Mouse (Mus musculus) stomach, embryonic 16.5 days (tissue): ENCODE data around the gene Sstr3. TPM values are rescaled to one million over a fixed set of nuclear protein-coding genes. Genes with fewer than 3 reads are reported as not detected.

Source experiments
- ATAC-seq: fragments of 200-750 bp; cut with Nextera tagmentation; 2 replicates; pipeline ENCODE4 v1.8.0; 2017; ENCODE audit warnings: moderate number of reproducible peaks, moderate TSS enrichment; ENCODE audit not compliant: insufficient read depth, low FRiP score
- H3K27ac ChIP-seq: fragments of 300-500 bp; sonication (generic); 2 replicates; pipeline ENCODE4 v1.5.1; 2014; ENCODE audit warnings: low read length
- H3K27me3 ChIP-seq: fragments of 300-500 bp; sonication (generic); 2 replicates; pipeline ENCODE4 v1.6.1; 2014; ENCODE audit warnings: low read length, control low read depth, mixed read lengths; ENCODE audit not compliant: control insufficient read depth, insufficient read depth
- H3K36me3 ChIP-seq: fragments of 300-500 bp; sonication (generic); 2 replicates; pipeline ENCODE4 v1.6.1; 2014; ENCODE audit warnings: low read length; ENCODE audit not compliant: control insufficient read depth, insufficient read depth
- H3K4me1 ChIP-seq: fragments of 300-500 bp; sonication (generic); 2 replicates; pipeline ENCODE4 v1.6.1; 2014; ENCODE audit warnings: low read length, control low read depth, mixed read lengths; ENCODE audit not compliant: control insufficient read depth, insufficient read depth
- H3K4me2 ChIP-seq: fragments of 300-500 bp; sonication (generic); 2 replicates; pipeline ENCODE4 v1.6.1; 2014; ENCODE audit warnings: low read depth, low read length, mixed read lengths
- H3K4me3 ChIP-seq: fragments of 300-500 bp; sonication (generic); replicated peaks from 2 replicates; pipeline ENCODE4 v1.5.1; 2014; ENCODE audit warnings: mild to moderate bottlenecking, low read length
- H3K9ac ChIP-seq: fragments of 300-500 bp; sonication (generic); 2 replicates; pipeline ENCODE4 v1.6.1; 2014; ENCODE audit warnings: low read length
- H3K9me3 ChIP-seq: fragments of 300-500 bp; sonication (generic); replicated peaks from 2 replicates; pipeline ENCODE4 v1.6.1; 2016; ENCODE audit warnings: low read length, control low read depth; ENCODE audit not compliant: control insufficient read depth
- WGBS: fragments of 180-500 bp; shearing (Covaris S2); extraction: QIAGEN DNeasy Blood & Tissue Kit; methylation state at CpG from one replicate; pipeline ENCODE4 v1.1.7; 2014; 5-methylcytosine and 5-hydroxymethylcytosine counted together
- polyA plus RNA-seq: library from polyadenylated mRNA; unstranded; fragments of >200 nt; fragmentation: Nextera tagmentation; extraction: Ambion mirVana; gene quantifications from 2 replicates; pipeline ENCODE4 v1.2.1, GENCODE M21; 2015

Gene Sstr3
- polyA plus RNA-seq, 1 experiment from 2014 or later, result 0.12 TPM

DNA sequence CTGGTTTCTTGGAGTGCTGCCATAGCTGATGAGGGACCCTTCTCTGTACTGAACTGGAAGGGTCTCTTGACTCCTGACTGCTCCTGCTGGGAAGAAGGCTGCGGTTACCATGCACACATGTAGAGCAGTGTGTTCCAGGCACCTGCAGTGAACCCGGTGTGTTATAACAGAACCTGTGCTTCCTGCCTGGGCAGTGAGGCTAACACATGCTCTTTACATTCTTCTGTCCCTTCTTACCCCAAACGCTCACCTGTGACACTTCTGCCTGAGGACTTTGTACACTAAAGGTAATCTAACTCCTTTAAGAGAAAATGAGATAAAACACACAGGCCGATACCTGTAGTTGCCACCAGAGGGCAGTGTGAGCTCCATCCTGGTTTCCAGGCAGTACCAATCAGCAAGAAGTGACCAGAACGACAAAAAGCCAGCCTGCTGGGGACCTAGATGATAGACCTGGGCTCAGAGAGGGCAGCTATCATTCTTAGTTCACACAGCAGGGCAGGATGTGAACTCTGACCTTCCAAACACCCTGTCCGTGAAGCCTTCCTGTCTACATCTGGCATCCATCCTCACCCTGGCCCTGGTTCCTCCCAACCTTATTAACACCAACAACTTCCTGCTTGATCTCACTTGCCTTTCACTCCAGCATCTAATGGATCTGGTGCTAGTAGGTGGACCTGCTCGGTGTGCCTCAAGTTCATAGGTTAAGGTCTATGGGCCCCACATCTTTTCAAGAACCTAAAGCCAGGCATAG, 29.9 kb downstream of the Sstr3 start:
- peak overlapping the region; percentile 36; the same call in 1 of the 2 replicates for H3K9ac ChIP-seq
- no peaks in the 10 kb centered on the region for H3K27me3 ChIP-seq
- no peak overlapping the region for H3K4me2 ChIP-seq
- H3K27ac ChIP-seq, result no peak overlapping the region
- ATAC-seq, result peak; percentile 42; the same call in 1 of the 2 replicates
- H3K36me3 ChIP-seq, result no peaks in the 10 kb centered on the region
- WGBS, result 24% methylated on average over 7 of the region's 7 CpGs
- no peaks in the 10 kb centered on the region for H3K9me3 ChIP-seq
- peaks cover 10% of the 10 kb centered on the region; the same call in 1 of the 2 replicates for H3K4me1 ChIP-seq
- H3K4me3 ChIP-seq, result no peak overlapping the region

- H3K4me3 ChIP-seq, result no peak overlapping the region
- H3K27ac ChIP-seq, result no peak overlapping the region
- 76% methylated on average over 14 of the region's 14 CpGs for WGBS
- ATAC-seq, result no peak
- no peaks in the 10 kb centered on the region for H3K36me3 ChIP-seq
- H3K27me3 ChIP-seq, result no peaks in the 10 kb centered on the region
- H3K4me1 ChIP-seq, result peaks cover 10% of the 10 kb centered on the region; the same call in 1 of the 2 replicates
- H3K4me2 ChIP-seq, result no peak overlapping the region
- H3K9ac ChIP-seq, result no peak overlapping the region
- no peaks in the 10 kb centered on the region for H3K9me3 ChIP-seq
These were observed 31.5 kb downstream of the Sstr3 start for GRCm38 (mm10) chr15:78513019-78513418.

GRCm38 (mm10) chr15:78511951-78512350, 32.5 kb downstream of the Sstr3 start:
- no peaks in the 10 kb centered on the region for H3K36me3 ChIP-seq

DNA sequence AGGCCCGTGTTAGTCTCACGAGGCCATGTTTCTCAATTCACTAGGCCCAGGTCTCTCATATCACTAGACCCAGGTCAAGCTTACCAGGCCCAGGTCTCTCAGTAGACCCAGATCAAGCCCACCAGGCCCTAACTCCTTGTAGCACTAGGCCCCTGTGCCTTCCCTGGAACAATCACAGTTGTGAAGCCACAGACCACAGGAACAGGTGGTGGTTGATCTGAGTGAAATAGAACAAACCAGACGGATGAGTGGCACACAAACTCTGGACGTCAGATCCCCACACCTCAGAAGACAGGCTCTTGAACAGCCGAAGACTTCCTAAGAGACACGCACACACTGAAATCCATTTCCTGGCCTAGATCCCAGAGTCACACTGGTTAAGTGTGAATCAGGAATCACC, 33.7 kb downstream of the Sstr3 start:
- ATAC-seq, result no peak
- H3K4me1 ChIP-seq, result peaks cover 7% of the 10 kb centered on the region; the same call in 1 of the 2 replicates
- WGBS, result 86% methylated on average over 6 of the region's 6 CpGs
- no peaks in the 10 kb centered on the region for H3K27me3 ChIP-seq
- no peak overlapping the region for H3K27ac ChIP-seq
- no peaks in the 10 kb centered on the region for H3K36me3 ChIP-seq
- no peak overlapping the region for H3K9ac ChIP-seq
- H3K4me3 ChIP-seq, result no peak overlapping the region
- no peaks in the 10 kb centered on the region for H3K9me3 ChIP-seq
- no peak overlapping the region for H3K4me2 ChIP-seq

More at GRCm38 (mm10) chr15:78511951-78512350, 32.5 kb downstream of the Sstr3 start:
- Histone ChIP-seq H3K9ac (peak overlapping the region; percentile 25; the same call in 1 of the 2 replicates), H3K4me1 (peaks cover 10% of the 10 kb centered on the region; the same call in 1 of the 2 replicates), H3K27me3 (no peaks in the 10 kb centered on the region), H3K4me3 (no peak overlapping the region), H3K9me3 (no peaks in the 10 kb centered on the region), H3K4me2 (no peak overlapping the region), H3K27ac (no peak overlapping the region)
- 61% methylated on average over 7 of the region's 7 CpGs for WGBS
- ATAC-seq, result no peak

- Histone ChIP-seq H3K4me3 (no peak overlapping the region), H3K4me1 (peaks cover 7% of the 10 kb centered on the region; the same call in 1 of the 2 replicates), H3K27me3 (no peaks in the 10 kb centered on the region), H3K36me3 (no peaks in the 10 kb centered on the region), H3K4me2 (no peak overlapping the region), H3K9ac (peak overlapping the region; percentile 14; the same call in 1 of the 2 replicates), H3K9me3 (no peaks in the 10 kb centered on the region), H3K27ac (no peak overlapping the region)
- ATAC-seq, result no peak
- 67% methylated on average over 8 of the region's 8 CpGs for WGBS
These were observed 34.3 kb downstream of the Sstr3 start for GRCm38 (mm10) chr15:78510121-78510576.

GRCm38 (mm10) chr15:78509297-78509899, 35.1 kb downstream of the Sstr3 start:
- WGBS, result 46% methylated on average over 12 of the region's 12 CpGs
- Histone ChIP-seq H3K27ac (no peak overlapping the region), H3K9me3 (no peaks in the 10 kb centered on the region), H3K4me2 (no peak overlapping the region), H3K9ac (no peak overlapping the region), H3K4me1 (peaks cover 7% of the 10 kb centered on the region; the same call in 1 of the 2 replicates), H3K4me3 (no peak overlapping the region), H3K27me3 (no peaks in the 10 kb centered on the region), H3K36me3 (no peaks in the 10 kb centered on the region)
- ATAC-seq, result no peak

DNA sequence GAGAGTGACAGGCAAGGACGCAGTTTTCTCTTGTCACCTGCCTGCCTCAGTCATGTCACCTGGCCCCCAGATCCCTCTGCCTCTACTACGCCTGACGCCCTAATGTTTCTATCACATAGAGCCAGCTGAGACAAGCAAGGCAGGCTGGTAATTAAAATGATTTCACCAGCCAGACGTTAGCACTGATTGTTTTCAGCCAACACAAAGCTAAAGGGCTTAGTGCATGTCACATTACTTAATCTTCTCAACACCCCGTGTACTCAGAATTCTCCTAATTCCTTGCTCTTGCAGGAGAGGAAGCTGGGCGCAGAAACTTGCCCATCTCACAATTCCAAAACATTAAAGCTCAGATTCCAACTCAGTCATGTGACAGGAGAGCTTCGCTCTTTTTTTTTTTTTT, 36.0 kb downstream of the Sstr3 start:
- H3K9me3 ChIP-seq, result no peaks in the 10 kb centered on the region
- no peak overlapping the region for H3K9ac ChIP-seq
- H3K36me3 ChIP-seq, result no peaks in the 10 kb centered on the region
- no peaks in the 10 kb centered on the region for H3K27me3 ChIP-seq
- WGBS, result 59% methylated on average over 7 of the region's 7 CpGs
- no peak for ATAC-seq
- H3K4me1 ChIP-seq, result peaks cover 7% of the 10 kb centered on the region; the same call in 1 of the 2 replicates
- H3K27ac ChIP-seq, result no peak overlapping the region
- no peak overlapping the region for H3K4me2 ChIP-seq
- H3K4me3 ChIP-seq, result no peak overlapping the region

GRCm38 (mm10) chr15:78505541-78505940, 38.9 kb downstream of the Sstr3 start:
- H3K27ac ChIP-seq, result no peak overlapping the region
- WGBS, result 71% methylated on average over 3 of the region's 3 CpGs
- ATAC-seq, result no peak
- no peaks in the 10 kb centered on the region; the same call in 1 of the 2 replicates for H3K27me3 ChIP-seq
- H3K4me1 ChIP-seq, result peaks cover 7% of the 10 kb centered on the region; the same call in 1 of the 2 replicates
- no peak overlapping the region for H3K9ac ChIP-seq
- no peak overlapping the region for H3K4me2 ChIP-seq
- H3K36me3 ChIP-seq, result no peaks in the 10 kb centered on the region
- no peak overlapping the region for H3K4me3 ChIP-seq
- no peaks in the 10 kb centered on the region for H3K9me3 ChIP-seq

- H3K9me3 ChIP-seq, result no peaks in the 10 kb centered on the region
- 86% methylated on average over 5 of the region's 5 CpGs for WGBS
- H3K27me3 ChIP-seq, result no peaks in the 10 kb centered on the region; the same call in 1 of the 2 replicates
- no peak for ATAC-seq
- no peak overlapping the region for H3K4me3 ChIP-seq
- no peak overlapping the region for H3K27ac ChIP-seq
- H3K9ac ChIP-seq, result no peak overlapping the region
- no peaks in the 10 kb centered on the region for H3K36me3 ChIP-seq
- no peak overlapping the region for H3K4me2 ChIP-seq
- H3K4me1 ChIP-seq, result peaks cover 2% of the 10 kb centered on the region; the same call in 1 of the 2 replicates
These were observed 39.7 kb downstream of the Sstr3 start for GRCm38 (mm10) chr15:78504816-78505215.
